Mouse (Mus musculus) ES-Bruce4 (cell line): Measurements from ENCODE around the gene Evx1.

Experiments used
- CTCF ChIP-seq: IDR thresholded peaks from one replicate; pipeline ENCODE4 v1.8.1; 2011; ENCODE audit warnings: low read depth, low read length
- EP300 ChIP-seq: IDR thresholded peaks from 2 replicates; pipeline ENCODE4 v1.6.1; 2011; ENCODE audit warnings: low read depth, low read length; ENCODE audit not compliant: insufficient read depth
- POLR2A ChIP-seq: IDR thresholded peaks from one replicate; pipeline ENCODE4 v1.8.1; 2011; ENCODE audit warnings: low read length; ENCODE audit not compliant: insufficient read depth

- TF ChIP-seq CTCF (no peak), POLR2A (no peak), EP300 (no peak)
Observed at GRCm38 (mm10) chr6:52313391-52314303, at the start of gene Evx1.
